Mouse (Mus musculus) midbrain, embryonic 16.5 days (tissue): ENCODE measurements around the gene Hoxb3. TPM values are rescaled to one million over a fixed set of nuclear protein-coding genes. Genes with fewer than 3 reads are reported as not detected.

Experiments used
- ATAC-seq: fragments of 200-750 bp; cut with Nextera tagmentation; 2 replicates; pipeline ENCODE4 v1.8.0; 2017; ENCODE audit warnings: moderate TSS enrichment
- H3K27ac ChIP-seq: fragments of 300-500 bp; sonication (generic); 2 replicates; pipeline ENCODE4 v1.5.1; 2014; ENCODE audit warnings: mild to moderate bottlenecking, low read length, mixed read lengths
- H3K27me3 ChIP-seq: fragments of 300-500 bp; sonication (generic); 2 replicates; pipeline ENCODE4 v1.6.1; 2014; ENCODE audit warnings: low read depth, low read length, mixed read lengths; ENCODE audit not compliant: control insufficient read depth, insufficient read depth
- H3K36me3 ChIP-seq: fragments of 300-500 bp; sonication (generic); 2 replicates; pipeline ENCODE4 v1.6.1; 2014; ENCODE audit warnings: mild to moderate bottlenecking, low read length, moderate library complexity, mixed read lengths; ENCODE audit not compliant: control insufficient read depth, insufficient read depth
- H3K4me1 ChIP-seq: fragments of 300-500 bp; sonication (generic); 2 replicates; pipeline ENCODE4 v1.6.1; 2014; ENCODE audit warnings: mild to moderate bottlenecking, low read length, mixed read lengths; ENCODE audit not compliant: control insufficient read depth, insufficient read depth
- H3K4me2 ChIP-seq: fragments of 300-500 bp; sonication (generic); 2 replicates; pipeline ENCODE4 v1.6.1; 2014; ENCODE audit warnings: mild to moderate bottlenecking, low read length, mixed read lengths
- H3K4me3 ChIP-seq: fragments of 300-500 bp; sonication (generic); 2 replicates; pipeline ENCODE4 v1.5.1; 2014; ENCODE audit warnings: low read depth, mild to moderate bottlenecking, low read length, moderate library complexity, mixed read lengths
- H3K9ac ChIP-seq: fragments of 300-500 bp; sonication (generic); 2 replicates; pipeline ENCODE4 v1.6.1; 2014; ENCODE audit warnings: low read depth, low read length, mixed read lengths
- H3K9me3 ChIP-seq: fragments of 300-500 bp; sonication (generic); replicated peaks from 2 replicates; pipeline ENCODE4 v1.6.1; 2014; ENCODE audit warnings: mild to moderate bottlenecking, low read length, mixed read lengths; ENCODE audit not compliant: control insufficient read depth, poor library complexity, severe bottlenecking
- whole genome bisulfite sequencing: fragments of 180-500 bp; shearing (Covaris S2); extraction: QIAGEN DNeasy Blood & Tissue Kit; methylation state at CpG from one replicate; pipeline ENCODE4 v1.1.7; 2014; 5-methylcytosine and 5-hydroxymethylcytosine counted together
- polyA plus RNA-seq: library from polyadenylated mRNA; unstranded; fragments of >200 nt; fragmentation: Nextera tagmentation; extraction: Ambion mirVana; gene quantifications from 2 replicates; pipeline ENCODE4 v1.2.1, GENCODE M21; 2015

Hoxb3 gene
- polyA plus RNA-seq, 1 experiment from 2014 or later = not detected

- WGBS = under 1% methylated on average over 40 of the region's 40 CpGs
These were observed 18.8 kb downstream of the Hoxb3 start for GRCm38 (mm10) chr11:96341701-96342575.

GRCm38 (mm10) chr11:96342576-96342930 lies 19.4 kb downstream of the Hoxb3 start:
- H3K4me3 ChIP-seq = no peak overlapping the region
- H3K27ac ChIP-seq = no peak overlapping the region

More at GRCm38 (mm10) chr11:96341701-96342575, 18.8 kb downstream of the Hoxb3 start:
- H3K9ac ChIP-seq = no peak overlapping the region
- ATAC-seq = no peak
- H3K4me1 ChIP-seq = peaks cover 3% of the 10 kb centered on the region
- H3K27ac ChIP-seq = no peak overlapping the region
- peaks cover 89% of the 10 kb centered on the region for H3K27me3 ChIP-seq
- H3K4me3 ChIP-seq = no peak overlapping the region
- H3K4me2 ChIP-seq = no peak overlapping the region
- no peaks in the 10 kb centered on the region for H3K36me3 ChIP-seq
- H3K9me3 ChIP-seq = 0 out of 2 replicates have a peak, but pooled peaks cover 2% of the 10 kb centered on the region

GRCm38 (mm10) chr11:96343206-96343745 lies 20.1 kb downstream of the Hoxb3 start:
- Histone ChIP-seq H3K4me1 (peaks cover 3% of the 10 kb centered on the region), H3K4me3 (no peak overlapping the region), H3K4me2 (no peak overlapping the region), H3K9me3 (0 out of 2 replicates have a peak, but pooled peaks cover 2% of the 10 kb centered on the region), H3K27me3 (peaks cover 85% of the 10 kb centered on the region), H3K27ac (no peak overlapping the region), H3K36me3 (no peaks in the 10 kb centered on the region), H3K9ac (no peak overlapping the region)
- WGBS = 0% methylated on average over 2 of the region's 2 CpGs
- no peak for ATAC-seq

More at GRCm38 (mm10) chr11:96342576-96342930, 19.4 kb downstream of the Hoxb3 start:
- Histone ChIP-seq H3K9me3 (0 out of 2 replicates have a peak, but pooled peaks cover 2% of the 10 kb centered on the region), H3K27me3 (peaks cover 86% of the 10 kb centered on the region), H3K36me3 (no peaks in the 10 kb centered on the region), H3K4me2 (no peak overlapping the region), H3K9ac (no peak overlapping the region), H3K4me1 (peaks cover 3% of the 10 kb centered on the region)
- 3% methylated on average over 4 of the region's 4 CpGs for WGBS
- ATAC-seq = no peak

- no peak for ATAC-seq
- Histone ChIP-seq H3K27me3 (peaks cover 85% of the 10 kb centered on the region), H3K4me3 (no peak overlapping the region), H3K4me1 (peaks cover 3% of the 10 kb centered on the region), H3K4me2 (no peak overlapping the region), H3K36me3 (no peaks in the 10 kb centered on the region), H3K9me3 (0 out of 2 replicates have a peak, but pooled peaks cover 2% of the 10 kb centered on the region), H3K9ac (no peak overlapping the region), H3K27ac (no peak overlapping the region)
- WGBS = 2% methylated on average over 39 of the region's 40 CpGs
These were observed 21.1 kb downstream of the Hoxb3 start for GRCm38 (mm10) chr11:96344061-96344877.

GRCm38 (mm10) chr11:96344878-96345159 lies 21.7 kb downstream of the Hoxb3 start:
- WGBS = 6% methylated on average over 6 of the region's 6 CpGs

GRCm38 (mm10) chr11:96345220-96345892 lies 22.2 kb downstream of the Hoxb3 start:
- no peak for ATAC-seq
- Histone ChIP-seq H3K27ac (no peak overlapping the region), H3K4me2 (0 out of 2 replicates have a peak overlapping the region, but pooled peaks have one; percentile 23), H3K36me3 (no peaks in the 10 kb centered on the region), H3K4me1 (peaks cover 3% of the 10 kb centered on the region), H3K9ac (no peak overlapping the region), H3K27me3 (peaks cover 83% of the 10 kb centered on the region), H3K4me3 (no peak overlapping the region; the same call in 1 of the 2 replicates), H3K9me3 (0 out of 2 replicates have a peak, but pooled peaks cover 2% of the 10 kb centered on the region)
- whole genome bisulfite sequencing = under 1% methylated on average over 38 of the region's 56 CpGs

More at GRCm38 (mm10) chr11:96344878-96345159, 21.7 kb downstream of the Hoxb3 start:
- no peaks in the 10 kb centered on the region for H3K36me3 ChIP-seq
- no peak for ATAC-seq
- H3K4me2 ChIP-seq = no peak overlapping the region
- H3K27me3 ChIP-seq = peaks cover 85% of the 10 kb centered on the region
- H3K9me3 ChIP-seq = 0 out of 2 replicates have a peak, but pooled peaks cover 2% of the 10 kb centered on the region
- H3K4me1 ChIP-seq = peaks cover 3% of the 10 kb centered on the region
- H3K4me3 ChIP-seq = no peak overlapping the region
- no peak overlapping the region for H3K27ac ChIP-seq
- H3K9ac ChIP-seq = no peak overlapping the region

- Histone ChIP-seq H3K4me2 (no peak overlapping the region), H3K27me3 (peaks cover 86% of the 10 kb centered on the region), H3K4me1 (peaks cover 3% of the 10 kb centered on the region), H3K9me3 (0 out of 2 replicates have a peak, but pooled peaks cover 2% of the 10 kb centered on the region), H3K36me3 (no peaks in the 10 kb centered on the region), H3K9ac (no peak overlapping the region), H3K27ac (no peak overlapping the region), H3K4me3 (no peak overlapping the region)
- ATAC-seq = no peak
- 2% methylated on average over 45 of the region's 45 CpGs for WGBS
These were observed 23.0 kb downstream of the Hoxb3 start for GRCm38 (mm10) chr11:96345893-96346806.
